Mouse (Mus musculus) megakaryocyte, embryonic 14.5 days (primary cell): Measurements from ENCODE around the gene Gjc1. TPM values are rescaled to one million over a fixed set of nuclear protein-coding genes. Genes with fewer than 3 reads are reported as not detected.

ENCODE experiments used
- H3K27me3 ChIP-seq: replicated peaks from 2 replicates; pipeline ENCODE3; 2012; ENCODE audit warnings: inconsistent platforms
- H3K36me3 ChIP-seq: replicated peaks from 2 replicates; pipeline ENCODE3; 2012; ENCODE audit warnings: low read length, inconsistent platforms, mixed read lengths
- H3K4me1 ChIP-seq: 2 replicates; pipeline ENCODE4 v1.6.1; 2012; ENCODE audit warnings: inconsistent platforms
- H3K4me3 ChIP-seq: replicated peaks from 2 replicates; pipeline ENCODE3; 2012; ENCODE audit warnings: moderate library complexity, mild to moderate bottlenecking, inconsistent platforms
- H3K9me3 ChIP-seq: 2 replicates; pipeline ENCODE4 v1.6.1; 2012; ENCODE audit warnings: inconsistent platforms
- FLI1 ChIP-seq: IDR thresholded peaks from 2 replicates; pipeline ENCODE4 v1.6.1; 2012; ENCODE audit warnings: low read length, inconsistent platforms, mixed read lengths
- GATA1 ChIP-seq: IDR thresholded peaks from 3 replicates; pipeline ENCODE4 v1.6.1; 2012; ENCODE audit warnings: mixed read lengths, low read length, inconsistent platforms, borderline replicate concordance
- polyA plus RNA-seq: library from polyadenylated mRNA; stranded (reverse); fragments of >175 nt; gene quantifications from 2 replicates; pipeline ENCODE4 v1.2.3, GENCODE M21; 2012; ENCODE audit warnings: low replicate concordance; ENCODE audit not compliant: insufficient read depth

The Gjc1 gene
- polyA plus RNA-seq, 1 experiment = not detected

DNA sequence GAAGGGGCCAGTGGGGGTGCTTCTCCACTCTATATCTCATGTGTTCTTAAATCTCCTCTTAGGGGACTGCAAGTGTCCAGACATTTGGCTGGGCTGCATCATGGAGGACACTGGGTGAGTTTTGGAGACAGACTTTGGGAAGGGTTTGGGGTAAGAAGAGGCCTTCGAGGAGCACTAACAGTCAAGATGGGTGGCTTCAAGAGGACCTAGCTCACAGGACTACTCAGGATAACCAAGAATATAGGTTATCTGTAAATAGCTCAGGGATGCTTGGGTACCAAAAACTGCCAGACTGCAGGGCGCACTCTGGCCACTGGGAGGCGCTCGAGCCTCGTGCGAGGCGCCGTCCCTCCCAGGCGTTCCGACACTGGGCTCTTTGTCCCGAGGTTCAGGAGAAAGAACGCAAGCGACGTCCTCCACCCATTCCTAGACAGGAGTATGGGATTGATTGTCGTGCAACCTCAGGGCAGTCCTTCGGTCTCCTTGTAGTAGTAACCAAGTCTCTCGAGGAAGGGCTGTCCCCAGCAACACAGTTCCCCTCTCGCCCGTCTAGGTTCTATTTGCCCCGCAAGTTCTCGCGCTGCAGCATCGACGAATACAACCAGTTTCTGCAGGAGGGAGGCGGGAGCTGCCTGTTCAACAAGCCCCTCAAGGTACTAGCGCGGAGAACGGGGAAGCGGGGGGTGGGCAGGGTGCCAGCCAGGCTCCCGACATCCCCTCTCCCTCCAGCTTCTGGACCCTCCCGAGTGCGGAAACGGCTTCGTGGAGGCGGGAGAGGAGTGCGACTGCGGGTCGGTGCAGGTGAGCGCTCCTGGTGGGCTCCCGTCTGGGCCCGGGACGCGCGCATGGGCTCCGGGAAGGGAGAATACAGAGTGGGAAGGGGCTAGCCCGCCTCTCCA, 45.5 kb downstream of the Gjc1 start:
- H3K9me3 ChIP-seq = peaks cover 6% of the 10 kb centered on the region; the same call in 1 of the 2 replicates
- peak overlapping the region; percentile 90 for H3K4me3 ChIP-seq
- peaks cover 94% of the 10 kb centered on the region for H3K27me3 ChIP-seq
- TF ChIP-seq FLI1 = no peak
- TF ChIP-seq GATA1 = no peak
- H3K4me1 ChIP-seq = peaks cover 16% of the 10 kb centered on the region
- H3K36me3 ChIP-seq = no peaks in the 10 kb centered on the region

GRCm38 (mm10) chr11:102772771-102773700, 46.5 kb downstream of the Gjc1 start:
- H3K9me3 ChIP-seq = peaks cover 6% of the 10 kb centered on the region; the same call in 1 of the 2 replicates
- peaks cover 16% of the 10 kb centered on the region for H3K4me1 ChIP-seq
- no peaks in the 10 kb centered on the region for H3K36me3 ChIP-seq
- H3K27me3 ChIP-seq = peaks cover 90% of the 10 kb centered on the region
- TF ChIP-seq GATA1 (no peak), FLI1 (no peak)
- H3K4me3 ChIP-seq = no peak overlapping the region

DNA sequence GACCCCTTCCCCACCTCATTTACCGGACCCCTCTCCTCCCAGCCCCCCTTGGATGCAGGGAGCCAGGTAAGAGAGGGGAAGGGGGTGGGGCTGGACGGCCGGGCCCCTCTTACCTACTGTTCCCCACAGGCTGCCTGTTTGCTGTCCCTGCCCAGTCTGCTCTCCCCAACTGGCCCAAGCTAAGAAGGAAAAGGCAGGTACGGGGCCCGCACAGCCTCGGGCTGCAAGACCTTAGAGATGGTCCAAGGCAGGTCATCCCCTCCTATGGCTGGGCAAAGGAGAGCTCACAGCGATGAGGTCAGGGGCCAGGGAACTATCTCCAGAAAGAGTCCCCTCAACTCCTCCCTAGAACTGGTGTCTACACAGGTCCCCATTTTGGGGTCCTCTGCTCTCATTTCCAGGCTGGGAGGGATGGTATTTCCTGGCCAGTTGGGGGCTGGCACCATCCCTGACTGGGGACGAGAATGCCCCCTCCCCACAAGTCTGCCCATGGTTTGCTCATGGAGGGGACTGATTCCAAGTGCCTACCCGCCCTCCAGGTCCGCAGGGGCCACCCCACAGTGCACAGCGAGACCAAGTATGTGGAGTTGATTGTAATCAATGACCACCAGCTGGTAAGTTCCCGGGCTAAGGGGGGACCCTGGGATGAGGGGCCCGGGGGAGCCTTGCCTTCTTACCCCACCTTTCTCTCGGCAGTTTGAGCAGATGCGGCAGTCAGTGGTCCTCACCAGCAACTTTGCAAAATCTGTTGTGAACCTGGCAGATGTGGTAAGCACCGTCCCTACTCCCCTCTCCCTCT, 47.4 kb downstream of the Gjc1 start:
- H3K4me1 ChIP-seq = peaks cover 16% of the 10 kb centered on the region
- H3K27me3 ChIP-seq = peaks cover 90% of the 10 kb centered on the region
- no peaks in the 10 kb centered on the region for H3K36me3 ChIP-seq

DNA sequence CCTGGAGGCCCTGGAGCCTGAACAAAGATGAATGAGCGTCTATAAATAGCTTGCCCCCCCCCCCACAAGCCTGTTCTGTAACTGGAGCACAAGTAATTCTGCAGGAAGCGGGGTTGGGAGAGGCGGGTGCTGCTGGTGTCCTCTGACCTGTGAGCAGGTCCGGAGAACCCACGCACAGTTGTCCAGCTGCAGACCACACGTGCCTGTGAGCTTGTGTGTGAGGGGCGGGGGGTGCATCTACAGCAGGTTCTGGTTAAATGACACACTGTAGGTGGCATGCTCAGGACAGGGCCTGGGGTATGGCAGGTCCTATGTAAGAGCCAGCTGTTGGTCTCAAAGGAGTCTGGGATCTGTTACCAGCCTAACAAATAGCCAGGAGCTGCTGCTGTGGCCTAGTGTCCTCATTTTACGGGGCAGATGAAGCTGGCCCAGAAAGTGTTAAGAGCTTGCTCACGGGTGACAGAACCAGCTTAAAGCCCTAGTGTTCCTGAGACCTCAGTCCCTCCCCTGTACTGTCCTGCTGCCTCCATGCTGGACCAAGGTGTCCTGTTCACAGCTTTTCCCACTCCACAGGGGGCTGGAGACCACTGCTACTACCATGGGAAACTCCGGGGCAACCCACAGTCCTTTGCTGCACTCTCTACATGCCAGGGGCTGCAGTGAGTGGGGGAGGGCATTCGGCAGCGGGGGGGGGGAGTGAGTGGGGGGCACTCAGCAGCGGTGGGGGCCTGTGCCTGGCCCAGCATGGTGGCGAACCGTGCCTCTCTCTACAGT, 48.7 kb downstream of the Gjc1 start:
- TF ChIP-seq FLI1 (no peak), GATA1 (no peak)
- no peaks in the 10 kb centered on the region for H3K36me3 ChIP-seq
- no peak overlapping the region for H3K4me3 ChIP-seq
- H3K27me3 ChIP-seq = peaks cover 81% of the 10 kb centered on the region
- H3K4me1 ChIP-seq = peaks cover 13% of the 10 kb centered on the region
- H3K9me3 ChIP-seq = no peaks in the 10 kb centered on the region

More for the DNA sequence above, 47.4 kb downstream of the Gjc1 start:
- TF ChIP-seq GATA1 (no peak), FLI1 (no peak)
- Histone ChIP-seq H3K9me3 (peaks cover 6% of the 10 kb centered on the region; the same call in 1 of the 2 replicates), H3K4me3 (no peak overlapping the region)

GRCm38 (mm10) chr11:102769993-102770661, 49.4 kb downstream of the Gjc1 start:
- no peak overlapping the region for H3K4me3 ChIP-seq

GRCm38 (mm10) chr11:102769141-102769540, 50.4 kb downstream of the Gjc1 start:
- peaks cover 80% of the 10 kb centered on the region for H3K27me3 ChIP-seq
- H3K4me1 ChIP-seq = peaks cover 4% of the 10 kb centered on the region
- TF ChIP-seq GATA1 (no peak), FLI1 (no peak)
- H3K9me3 ChIP-seq = no peaks in the 10 kb centered on the region
- H3K4me3 ChIP-seq = no peak overlapping the region
- no peaks in the 10 kb centered on the region for H3K36me3 ChIP-seq

More at GRCm38 (mm10) chr11:102769993-102770661, 49.4 kb downstream of the Gjc1 start:
- H3K4me1 ChIP-seq = peaks cover 13% of the 10 kb centered on the region
- TF ChIP-seq GATA1 = no peak
- TF ChIP-seq FLI1 = no peak
- no peaks in the 10 kb centered on the region for H3K36me3 ChIP-seq
- peaks cover 80% of the 10 kb centered on the region for H3K27me3 ChIP-seq
- no peaks in the 10 kb centered on the region for H3K9me3 ChIP-seq

GRCm38 (mm10) chr11:102767055-102767670, 52.3 kb downstream of the Gjc1 start:
- TF ChIP-seq FLI1 (no peak), GATA1 (no peak)
- peaks cover 82% of the 10 kb centered on the region for H3K27me3 ChIP-seq
- no peaks in the 10 kb centered on the region for H3K36me3 ChIP-seq
- H3K4me1 ChIP-seq = peaks cover 4% of the 10 kb centered on the region
- no peak overlapping the region for H3K4me3 ChIP-seq
- H3K9me3 ChIP-seq = no peaks in the 10 kb centered on the region

DNA sequence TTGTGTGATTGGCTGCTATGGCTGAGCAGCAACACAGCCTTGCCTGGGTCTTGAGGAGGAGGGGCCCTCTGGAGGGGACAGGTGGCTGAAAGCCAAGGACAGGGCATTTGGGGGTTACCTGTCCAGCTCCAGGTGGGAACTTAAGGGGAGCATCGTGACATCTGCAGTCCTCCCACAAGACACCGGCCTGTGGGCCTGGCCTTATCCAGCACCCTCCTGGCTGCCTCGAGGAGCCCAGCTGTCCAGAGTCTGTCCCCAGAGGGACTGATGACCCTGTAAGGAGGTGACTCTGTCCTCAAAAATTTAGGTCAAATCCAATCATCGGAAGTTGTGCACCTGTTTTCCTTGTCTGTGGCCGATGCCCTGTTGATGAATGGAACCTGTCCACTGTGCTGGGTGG, 54.1 kb downstream of the Gjc1 start:
- Histone ChIP-seq H3K9me3 (no peaks in the 10 kb centered on the region), H3K4me3 (no peak overlapping the region), H3K4me1 (peaks cover 11% of the 10 kb centered on the region), H3K27me3 (peaks cover 82% of the 10 kb centered on the region), H3K36me3 (no peaks in the 10 kb centered on the region)
- TF ChIP-seq GATA1 = no peak
- TF ChIP-seq FLI1 = no peak
